Mouse (Mus musculus) liver, postnatal 0 days (tissue): Measurements from ENCODE around the gene Gm49450.

Source experiments
- CTCF ChIP-seq: sonication (generic); IDR thresholded peaks from 2 replicates; pipeline ENCODE4 v1.5.1; 2016; ENCODE audit warnings: antibody characterized with exemption, low read depth
- EP300 ChIP-seq: IDR thresholded peaks from 2 replicates; pipeline ENCODE4 v1.6.1; 2016; ENCODE audit warnings: antibody characterized with exemption, low read depth, mild to moderate bottlenecking

GRCm38 (mm10) chr15:98953401-98954356 is at the start of gene Gm49450, which contains the start of gene Tuba1a:
- TF ChIP-seq CTCF = no peak
- TF ChIP-seq EP300 = no peak
